Mouse (Mus musculus): ENCODE measurements around the gene Fkbp5. TPM values are rescaled to one million over a fixed set of nuclear protein-coding genes. Genes with fewer than 3 reads are reported as not detected.
"Not testable (repeated sequence)": the region's sequence is repeated elsewhere in the genome, so short reads cannot be mapped to it uniquely, and the experiment has no call there.

The Fkbp5 gene
- polyA plus RNA-seq, 1 experiment from 2014 or later, result 32.8 TPM

DNA sequence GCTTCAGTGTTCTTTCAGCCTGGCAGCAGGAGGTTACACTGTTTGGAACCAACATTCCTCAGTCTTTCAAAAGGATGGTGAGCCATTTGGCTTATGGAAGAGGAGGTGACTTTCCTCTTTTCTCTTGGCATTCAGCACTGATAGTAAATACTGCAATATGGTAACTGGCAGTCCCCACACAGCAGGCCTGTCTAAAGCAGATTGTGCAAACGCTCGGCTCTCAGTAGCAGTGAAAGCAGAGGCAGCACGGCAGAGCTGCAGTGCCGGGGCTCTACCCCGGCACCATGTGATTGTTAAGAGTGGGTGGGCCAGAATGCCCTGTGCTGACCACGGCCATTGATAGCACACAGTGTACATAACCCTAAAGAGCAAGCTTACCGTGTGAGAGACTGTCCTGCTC, 110.9 kb downstream of the Fkbp5 start:
- Histone ChIP-seq H3K36me3 (peaks cover 13% of the 10 kb centered on the region; the same call in 1 of the 2 replicates), H3K4me1 (peaks cover 20% of the 10 kb centered on the region; the same call in 1 of the 2 replicates), H3K4me2 (replicated peaks) (no peak overlapping the region), H3K27ac (replicated peaks) (peak overlapping the region; percentile 65), H3K9ac (replicated peaks) (0 out of 2 replicates have a peak overlapping the region, but pooled peaks have one; percentile 15), H3K4me3 (no peak overlapping the region), H3K27me3 (no peaks in the 10 kb centered on the region), H3K9me3 (no peaks in the 10 kb centered on the region)
- peak; percentile 63; the same call in 1 of the 2 replicates for ATAC-seq (replicated peaks)
- WGBS, result 69% methylated on average over 7 of the region's 7 CpGs

GRCm38 (mm10) chr17:28404745-28405144, 112.6 kb downstream of the Fkbp5 start:
- not testable (repeated sequence) for ATAC-seq (replicated peaks); H3K27ac ChIP-seq (replicated peaks); H3K9ac ChIP-seq (replicated peaks); H3K4me3 ChIP-seq; H3K9me3 ChIP-seq; H3K27me3 ChIP-seq; H3K4me2 ChIP-seq (replicated peaks); H3K36me3 ChIP-seq
- peaks cover 20% of the 10 kb centered on the region; the same call in 1 of the 2 replicates for H3K4me1 ChIP-seq
- WGBS, result 99% methylated on average over 2 of the region's 2 CpGs

DNA sequence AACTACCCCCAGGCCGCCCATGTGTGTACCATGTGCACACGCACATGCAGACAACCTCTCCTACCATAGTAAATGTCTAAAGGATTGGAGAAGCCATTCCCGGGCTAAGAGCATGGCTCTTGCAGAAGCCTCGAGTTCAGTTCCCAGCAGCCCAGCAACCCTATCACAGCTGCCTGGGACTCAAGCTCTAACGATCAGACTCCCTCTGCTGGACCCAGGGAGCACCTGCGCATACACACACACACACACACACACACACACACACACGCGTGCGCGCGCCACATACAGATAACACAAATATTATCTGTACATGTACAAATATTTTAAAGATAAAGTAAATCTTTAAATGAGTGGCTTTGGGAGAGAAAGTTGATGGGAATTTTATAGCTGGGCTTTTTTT, 113.0 kb downstream of the Fkbp5 start:
- WGBS, result 98% methylated on average over 11 of the region's 11 CpGs
- Histone ChIP-seq H3K9me3 (no peaks in the 10 kb centered on the region), H3K36me3 (0 out of 2 replicates have a peak, but pooled peaks cover 3% of the 10 kb centered on the region), H3K4me2 (replicated peaks) (no peak overlapping the region), H3K27me3 (no peaks in the 10 kb centered on the region), H3K4me3 (no peak overlapping the region), H3K27ac (replicated peaks) (no peak overlapping the region), H3K4me1 (peaks cover 20% of the 10 kb centered on the region; the same call in 1 of the 2 replicates), H3K9ac (replicated peaks) (no peak overlapping the region)
- ATAC-seq (replicated peaks), result no peak

- H3K4me2 ChIP-seq (replicated peaks), result no peak overlapping the region
- H3K4me1 ChIP-seq, result no peaks in the 10 kb centered on the region
- 86% methylated on average over 7 of the region's 7 CpGs for WGBS
- H3K9ac ChIP-seq (replicated peaks), result no peak overlapping the region
- no peaks in the 10 kb centered on the region for H3K9me3 ChIP-seq
- H3K27ac ChIP-seq (replicated peaks), result no peak overlapping the region
- H3K27me3 ChIP-seq, result no peaks in the 10 kb centered on the region
- no peak for ATAC-seq (replicated peaks)
- H3K4me3 ChIP-seq, result no peak overlapping the region
- H3K36me3 ChIP-seq, result peaks cover 3% of the 10 kb centered on the region; the same call in 1 of the 2 replicates
Observed at GRCm38 (mm10) chr17:28394994-28395393, 122.3 kb downstream of the Fkbp5 start.

DNA sequence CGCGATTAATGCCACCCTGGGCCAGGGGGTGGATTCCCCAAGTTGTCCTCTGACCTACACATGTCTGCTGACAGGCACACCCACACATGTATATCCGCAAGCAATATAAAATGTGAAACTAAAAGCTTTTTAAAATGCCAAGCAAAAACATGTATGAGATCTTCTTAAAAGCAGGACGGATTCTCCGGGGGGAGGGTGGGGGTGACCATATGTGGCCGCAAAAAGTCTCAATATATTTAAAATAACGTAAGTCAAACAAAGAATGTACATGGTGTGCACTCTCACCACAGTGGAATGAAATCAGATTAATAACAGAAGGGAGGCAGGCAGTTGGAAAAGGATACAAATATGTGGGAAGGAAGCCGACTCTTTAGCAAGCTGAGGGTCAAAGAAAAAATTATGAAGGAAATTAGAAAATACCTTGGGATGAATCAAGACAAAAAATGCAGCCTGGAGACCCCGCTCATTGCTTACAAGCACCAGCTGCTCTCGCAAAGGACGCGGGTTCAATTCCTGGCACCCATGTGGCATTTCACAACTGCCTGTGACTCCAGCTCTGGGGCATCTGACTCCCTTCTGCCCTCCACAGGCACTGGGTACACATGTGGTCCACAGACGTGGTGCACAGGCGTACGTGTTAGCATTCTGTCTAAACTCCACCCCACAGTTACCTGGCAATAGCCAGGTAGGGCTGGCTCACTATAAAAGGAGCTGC, 123.1 kb downstream of the Fkbp5 start:
- Histone ChIP-seq H3K27me3 (no peaks in the 10 kb centered on the region), H3K27ac (replicated peaks) (no peak overlapping the region), H3K36me3 (peaks cover 3% of the 10 kb centered on the region; the same call in 1 of the 2 replicates), H3K4me2 (replicated peaks) (no peak overlapping the region), H3K9ac (replicated peaks) (no peak overlapping the region), H3K4me3 (no peak overlapping the region), H3K4me1 (no peaks in the 10 kb centered on the region), H3K9me3 (no peaks in the 10 kb centered on the region)
- 89% methylated on average over 15 of the region's 15 CpGs for WGBS
- ATAC-seq (replicated peaks), result no peak

DNA sequence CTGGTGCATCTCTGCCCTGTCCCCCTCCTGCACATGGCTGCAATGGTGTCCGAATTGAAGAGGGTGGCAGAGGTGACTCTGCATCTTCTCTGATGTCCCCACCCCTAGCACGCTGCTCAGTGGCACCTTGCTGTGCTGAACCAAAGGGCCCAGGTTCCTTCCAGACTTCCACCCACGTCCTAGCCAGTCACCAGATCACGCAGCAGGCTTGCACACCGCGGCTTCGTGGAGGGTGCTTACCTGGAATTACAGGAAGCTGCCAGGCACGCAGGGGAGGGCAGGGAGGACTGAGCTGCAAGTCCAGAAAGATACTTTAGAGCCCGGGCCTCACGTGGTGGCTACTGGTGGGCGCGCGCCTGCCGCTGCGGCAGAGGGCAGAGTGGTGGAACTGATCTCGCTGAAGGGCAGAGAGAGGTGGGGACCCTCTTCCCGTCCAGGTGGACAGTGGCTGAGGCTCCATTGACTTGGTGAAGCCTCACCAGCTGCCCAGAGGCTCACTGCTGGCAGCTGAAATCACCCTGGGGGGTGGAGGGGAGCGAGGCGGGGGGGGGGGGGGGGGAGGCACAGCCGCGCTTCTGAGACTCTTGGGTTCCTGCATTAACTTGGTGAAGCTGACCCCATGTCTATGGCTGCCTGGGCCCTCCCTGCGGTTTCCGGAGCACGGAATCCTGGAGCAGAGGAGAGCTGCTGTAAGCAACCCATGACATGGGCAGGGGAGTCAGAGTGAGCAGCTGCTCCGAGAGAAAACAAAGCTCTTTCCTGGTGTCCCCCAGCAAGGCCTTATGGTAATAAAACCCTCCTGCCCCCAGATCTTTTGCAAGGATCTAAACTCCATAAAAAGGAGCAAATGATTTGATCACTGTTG, 125.5 kb downstream of the Fkbp5 start:
- H3K4me2 ChIP-seq (replicated peaks), result no peak overlapping the region
- H3K9me3 ChIP-seq, result no peaks in the 10 kb centered on the region
- H3K27me3 ChIP-seq, result no peaks in the 10 kb centered on the region; the same call in 1 of the 2 replicates
- no peak overlapping the region for H3K9ac ChIP-seq (replicated peaks)
- no peak overlapping the region for H3K4me3 ChIP-seq
- no peak overlapping the region for H3K27ac ChIP-seq (replicated peaks)
- no peaks in the 10 kb centered on the region for H3K36me3 ChIP-seq
- 11% methylated on average over 21 of the region's 25 CpGs for WGBS
- H3K4me1 ChIP-seq, result no peaks in the 10 kb centered on the region
- ATAC-seq (replicated peaks), result no peak

DNA sequence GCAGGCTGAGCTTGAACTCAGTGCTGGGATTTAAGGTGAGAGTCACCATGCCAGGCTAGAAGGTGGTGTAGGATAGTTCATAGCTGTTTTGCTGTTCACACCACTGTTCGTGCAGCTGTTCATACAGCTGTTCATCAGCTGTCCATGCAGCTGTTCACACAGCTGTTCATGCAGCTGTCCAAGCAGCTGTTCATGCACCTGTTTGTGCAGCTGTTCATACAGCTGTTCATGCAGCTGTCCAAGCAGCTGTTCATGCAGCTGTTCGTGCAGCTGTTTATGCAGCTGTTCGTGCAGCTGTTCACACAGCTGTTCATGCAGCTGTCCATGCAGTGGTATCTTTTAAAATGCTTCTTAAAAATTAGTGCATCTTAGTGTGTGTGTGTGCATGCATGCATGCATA, 128.8 kb downstream of the Fkbp5 start:
- ATAC-seq (replicated peaks), result no peak
- Histone ChIP-seq H3K4me1 (peaks cover 4% of the 10 kb centered on the region), H3K27me3 (no peaks in the 10 kb centered on the region; the same call in 1 of the 2 replicates), H3K4me3 (no peak overlapping the region), H3K36me3 (no peaks in the 10 kb centered on the region), H3K9me3 (no peaks in the 10 kb centered on the region), H3K9ac (replicated peaks) (no peak overlapping the region), H3K27ac (replicated peaks) (no peak overlapping the region), H3K4me2 (replicated peaks) (no peak overlapping the region)
- WGBS, result 90% methylated on average over 3 of the region's 3 CpGs

- 3% methylated on average over 23 of the region's 23 CpGs for WGBS
- peak overlapping the region; percentile 3; the same call in 1 of the 2 replicates for H3K9ac ChIP-seq (replicated peaks)
- peaks cover 4% of the 10 kb centered on the region for H3K4me1 ChIP-seq
- H3K27me3 ChIP-seq, result no peaks in the 10 kb centered on the region; the same call in 1 of the 2 replicates
- no peaks in the 10 kb centered on the region for H3K36me3 ChIP-seq
- peak; percentile 46; the same call in 1 of the 2 replicates for ATAC-seq (replicated peaks)
- peak overlapping the region; percentile 16; the same call in 1 of the 2 replicates for H3K4me3 ChIP-seq
- no peak overlapping the region for H3K27ac ChIP-seq (replicated peaks)
- H3K4me2 ChIP-seq (replicated peaks), result peak overlapping the region; percentile 42
- no peaks in the 10 kb centered on the region for H3K9me3 ChIP-seq
Observed at GRCm38 (mm10) chr17:28386150-28386905, 131.0 kb downstream of the Fkbp5 start.

GRCm38 (mm10) chr17:28384298-28384697, 133.0 kb downstream of the Fkbp5 start:
- H3K4me1 ChIP-seq, result peaks cover 4% of the 10 kb centered on the region
- H3K4me3 ChIP-seq, result no peak overlapping the region
- H3K27ac ChIP-seq (replicated peaks), result no peak overlapping the region
- no peaks in the 10 kb centered on the region for H3K9me3 ChIP-seq
- no peaks in the 10 kb centered on the region for H3K36me3 ChIP-seq
- H3K27me3 ChIP-seq, result no peaks in the 10 kb centered on the region; the same call in 1 of the 2 replicates
- H3K9ac ChIP-seq (replicated peaks), result no peak overlapping the region
- H3K4me2 ChIP-seq (replicated peaks), result no peak overlapping the region
- ATAC-seq (replicated peaks), result no peak
- 67% methylated on average over 4 of the region's 4 CpGs for WGBS

- no peak for ATAC-seq (replicated peaks)
- no peaks in the 10 kb centered on the region for H3K36me3 ChIP-seq
- H3K9me3 ChIP-seq, result no peaks in the 10 kb centered on the region
- H3K4me2 ChIP-seq (replicated peaks), result no peak overlapping the region
- H3K27ac ChIP-seq (replicated peaks), result no peak overlapping the region
- WGBS, result 5% methylated on average over 6 of the region's 6 CpGs
- H3K4me1 ChIP-seq, result no peaks in the 10 kb centered on the region
- peaks cover 8% of the 10 kb centered on the region for H3K27me3 ChIP-seq
- no peak overlapping the region for H3K9ac ChIP-seq (replicated peaks)
- H3K4me3 ChIP-seq, result no peak overlapping the region
Observed at GRCm38 (mm10) chr17:28380255-28380654, 137.1 kb downstream of the Fkbp5 start.

DNA sequence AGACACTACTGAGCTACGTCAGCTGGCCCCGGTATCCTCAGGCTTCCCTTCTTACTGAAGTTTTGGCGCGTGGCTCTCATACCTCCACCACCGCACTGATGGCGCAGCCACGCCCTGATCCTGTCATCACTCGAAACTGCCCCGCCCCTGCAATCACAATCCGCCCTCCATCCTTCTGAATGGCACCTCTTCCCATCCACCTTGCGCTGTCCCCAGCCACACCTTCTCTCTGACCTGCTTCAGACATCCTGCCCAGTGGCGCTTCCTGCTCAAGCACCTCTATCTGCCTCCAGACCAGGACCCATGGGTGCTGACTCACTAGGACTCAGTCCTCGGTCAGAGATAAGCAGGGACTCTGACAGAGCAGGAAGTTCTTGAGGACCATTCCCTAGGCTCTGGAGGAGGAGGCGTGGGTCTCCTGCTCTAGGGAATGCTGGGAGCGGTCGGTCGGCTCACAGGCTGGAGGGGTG, 141.7 kb downstream of the Fkbp5 start:
- WGBS, result 21% methylated on average over 17 of the region's 17 CpGs
- Histone ChIP-seq H3K27me3 (peaks cover 17% of the 10 kb centered on the region), H3K4me1 (no peaks in the 10 kb centered on the region), H3K4me3 (no peak overlapping the region), H3K9ac (replicated peaks) (no peak overlapping the region), H3K4me2 (replicated peaks) (no peak overlapping the region), H3K9me3 (no peaks in the 10 kb centered on the region), H3K27ac (replicated peaks) (no peak overlapping the region), H3K36me3 (no peaks in the 10 kb centered on the region)
- ATAC-seq (replicated peaks), result no peak
